Mouse (Mus musculus) E14TG2a.4 (cell line): ENCODE results near the gene Triap1.

Source experiments
- CTCF ChIP-seq: conservative IDR thresholded peaks from 2 replicates; pipeline ENCODE4 v1.5.1; 2014; ENCODE audit warnings: low read length
- NANOG ChIP-seq: IDR thresholded peaks from 2 replicates; pipeline ENCODE4 v1.6.1; 2014; ENCODE audit warnings: borderline replicate concordance, low read length, mixed read lengths
- POU5F1 ChIP-seq: IDR thresholded peaks from 2 replicates; pipeline ENCODE4 v1.6.1; 2014; ENCODE audit warnings: low read length, borderline replicate concordance

DNA sequence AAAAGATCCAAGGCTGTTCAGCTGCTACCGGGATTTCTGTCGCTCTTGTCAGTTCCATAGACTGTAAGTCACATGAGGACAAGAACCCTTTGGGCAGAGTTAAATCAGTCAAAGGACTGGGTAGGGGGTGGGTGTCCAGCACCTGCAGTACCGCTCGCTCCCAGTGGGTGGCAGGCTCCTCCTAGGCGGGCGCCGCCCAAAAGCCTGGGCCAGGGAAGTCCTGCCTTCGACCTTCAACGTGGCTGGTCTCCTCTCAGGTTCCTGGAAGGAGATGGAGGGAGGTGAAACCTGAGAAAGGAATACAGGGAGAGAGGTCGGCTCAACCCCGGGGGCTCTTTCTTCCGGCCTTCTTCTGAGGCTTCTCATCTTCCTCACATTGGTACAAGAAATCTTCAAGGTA is 17.8 kb downstream of the Triap1 start:
- TF ChIP-seq CTCF (peak; percentile 99), NANOG (no peak), POU5F1 (no peak)
